8 mouse cellular contexts compared by ENCODE assay signal in genomic region chr7:67950346-67950814, GRCm38 (mm10). TPM values are rescaled to one million over a fixed set of nuclear protein-coding genes. Genes with fewer than 3 reads are reported as not detected.
DNase-seq lines count a peak whose midpoint lies in the region; ATAC-seq and TF ChIP-seq lines count a peak whose summit lies in the region.

No protein-coding gene starts in this region.

- no peaks in the 10 kb centered on the region for H3K27me3 ChIP-seq in kidney, postnatal 0 days (ENCODE audit: insufficient read depth, low read length)
- H3K27me3 ChIP-seq in hindbrain, embryonic 10.5 days (ENCODE audit: insufficient read depth, poor library complexity, severe bottlenecking) = 0 out of 2 replicates have a peak, but pooled peaks cover 4% of the 10 kb centered on the region
- H3K27me3 ChIP-seq in midbrain, embryonic 13.5 days = peaks cover 7% of the 10 kb centered on the region; the same call in 1 of the 2 replicates

- H3K27ac ChIP-seq in kidney, postnatal 0 days = peak overlapping the region; percentile 100
- H3K27ac ChIP-seq in hindbrain, embryonic 10.5 days = peak overlapping the region; percentile 99
- peak overlapping the region; percentile 100 for H3K27ac ChIP-seq in midbrain, embryonic 13.5 days

- 0 out of 2 replicates have a peak, but pooled peaks cover 3% of the 10 kb centered on the region for H3K4me1 ChIP-seq in kidney, postnatal 0 days (replicated peaks; ENCODE audit: insufficient read depth, low read length)
- peaks cover 31% of the 10 kb centered on the region for H3K4me1 ChIP-seq in hindbrain, embryonic 10.5 days (replicated peaks)
- peaks cover 19% of the 10 kb centered on the region for H3K4me1 ChIP-seq in midbrain, embryonic 13.5 days (replicated peaks)

- WGBS in kidney, postnatal 0 days = under 1% methylated on average over 21 of the region's 24 CpGs
- WGBS in hindbrain, embryonic 10.5 days = under 1% methylated on average over 24 of the region's 24 CpGs
- WGBS in midbrain, embryonic 13.5 days = 0% methylated on average over 24 of the region's 24 CpGs

- no peaks in the 10 kb centered on the region for H3K36me3 ChIP-seq in kidney, postnatal 0 days (ENCODE audit: insufficient read depth, low read length)
- no peaks in the 10 kb centered on the region for H3K36me3 ChIP-seq in hindbrain, embryonic 10.5 days
- H3K36me3 ChIP-seq in midbrain, embryonic 13.5 days = no peaks in the 10 kb centered on the region

- ATAC-seq in kidney, postnatal 0 days (replicated peaks; ENCODE audit: low FRiP score, low read depth) = no peak; the same call in 1 of the 2 replicates
- no peak; the same call in 1 of the 2 replicates for ATAC-seq in midbrain, embryonic 13.5 days

- peak overlapping the region; percentile 94 for H3K4me3 ChIP-seq in kidney, postnatal 0 days (replicated peaks; ENCODE audit: low read depth, low read length)
- peak overlapping the region; percentile 92 for H3K4me3 ChIP-seq in hindbrain, embryonic 10.5 days
- peak overlapping the region; percentile 95 for H3K4me3 ChIP-seq in midbrain, embryonic 13.5 days (replicated peaks)

- no peak for TF ChIP-seq CTCF in kidney, postnatal 0 days (IDR thresholded peaks at IDR 0.05; ENCODE audit: low read depth)

- peak overlapping the region; percentile 96 for H3K9ac ChIP-seq in kidney, postnatal 0 days (ENCODE audit: low read depth, low read length)
- peak overlapping the region; percentile 96 for H3K9ac ChIP-seq in midbrain, embryonic 13.5 days (replicated peaks)

- peak overlapping the region; percentile 87 for H3K4me2 ChIP-seq in kidney, postnatal 0 days (ENCODE audit: low read length)
- H3K4me2 ChIP-seq in midbrain, embryonic 13.5 days (replicated peaks) = peak overlapping the region; percentile 100

- H3K9me3 ChIP-seq in kidney, postnatal 0 days (replicated peaks; ENCODE audit: low read length) = no peaks in the 10 kb centered on the region
- H3K9me3 ChIP-seq in hindbrain, embryonic 10.5 days = no peaks in the 10 kb centered on the region
- no peaks in the 10 kb centered on the region for H3K9me3 ChIP-seq in midbrain, embryonic 13.5 days

- peak; percentile 63 for DNase-seq in kidney, postnatal 0 days (ENCODE audit: low spot score)
- no peak for DNase-seq in kidney, postnatal 36 days
- DNase-seq in R1 (ENCODE audit: low read depth, low spot score) = peak; percentile 66
- DNase-seq in hindbrain, embryonic 10.5 days (ENCODE audit: low spot score) = no peak
- DNase-seq in natural killer cell, adult 2 months (ENCODE audit: low spot score in 2 of 2) = no peak
- DNase-seq in right cerebral cortex, postnatal 14 days = no peak
- DNase-seq in frontal cortex, postnatal 14 days (ENCODE audit: low spot score in 2 of 2) = no peak

RNA-seq across cellular contexts. Expression of gene Igf1r, which starts 2.2 kb away (rescaled TPM):
- polyA plus RNA-seq in kidney, postnatal 0 days (2015; fragmentation: Nextera tagmentation; extraction: Ambion mirVana) = 18.1 and 18.4 TPM in 2 replicates
- 19.7 and 24.9 TPM in 2 replicates for polyA plus RNA-seq in hindbrain, embryonic 10.5 days (2016; fragmentation: Nextera tagmentation; extraction: Ambion mirVana)
- 28.0 and 31.4 TPM in 2 replicates for polyA plus RNA-seq in midbrain, embryonic 13.5 days (2015; fragmentation: Nextera tagmentation; extraction: Ambion mirVana)

Comparison
In these comparisons a context has a peak if more than half of its experiments do, and no peak if none do; other contexts are left out.
1. DNase-seq: peak in kidney, postnatal 0 days (single experiment) and R1 (single experiment); none in kidney, postnatal 36 days (0 of 2), hindbrain, embryonic 10.5 days (single experiment), natural killer cell, adult 2 months (0 of 2), right cerebral cortex, postnatal 14 days (single experiment) and frontal cortex, postnatal 14 days (0 of 2).
2. Peak in every context shown above with its lines, with median percentiles within 50 percentile points of each other: H3K27ac ChIP-seq and H3K4me3 ChIP-seq.